Mouse (Mus musculus) right cerebral cortex, postnatal 4 days (tissue): ENCODE data around the gene Ttll12.

Experiments used
- DNase-seq: peaks from one replicate; pipeline ENCODE4 v3.0.0-alpha.2; 2022

Gene Ttll12

GRCm38 (mm10) chr15:83593189-83593585 is 1.8 kb downstream of the Ttll12 start:
- no peak for DNase-seq

GRCm38 (mm10) chr15:83592260-83593188 is 2.4 kb downstream of the Ttll12 start:
- no peak for DNase-seq

- DNase-seq: no peak
Observed at GRCm38 (mm10) chr15:83591758-83592157, 3.2 kb downstream of the Ttll12 start.

- DNase-seq: no peak
Observed at GRCm38 (mm10) chr15:83590841-83591240, 4.1 kb downstream of the Ttll12 start.

GRCm38 (mm10) chr15:83584741-83585220 is 10.2 kb downstream of the Ttll12 start:
- no peak for DNase-seq

- DNase-seq: no peak
Observed at GRCm38 (mm10) chr15:83583419-83584156, 11.4 kb downstream of the Ttll12 start.

- DNase-seq: no peak
Observed at GRCm38 (mm10) chr15:83582931-83583330, 12.0 kb downstream of the Ttll12 start.

- no peak for DNase-seq
Observed at GRCm38 (mm10) chr15:83576651-83577050, 18.3 kb downstream of the Ttll12 start.

GRCm38 (mm10) chr15:83575543-83575942 is 19.4 kb downstream of the Ttll12 start:
- DNase-seq: no peak

GRCm38 (mm10) chr15:83574731-83575351 is 20.1 kb downstream of the Ttll12 start:
- DNase-seq: no peak

GRCm38 (mm10) chr15:83573606-83574005 is 21.4 kb downstream of the Ttll12 start:
- no peak for DNase-seq

GRCm38 (mm10) chr15:83572132-83572531 is 22.8 kb downstream of the Ttll12 start:
- no peak for DNase-seq

- no peak for DNase-seq
Observed at GRCm38 (mm10) chr15:83571636-83572035, 23.3 kb downstream of the Ttll12 start.

- no peak for DNase-seq
Observed at GRCm38 (mm10) chr15:83570641-83571040, 24.3 kb downstream of the Ttll12 start.

GRCm38 (mm10) chr15:83569682-83570081 is 25.3 kb downstream of the Ttll12 start:
- no peak for DNase-seq

- no peak for DNase-seq
Observed at GRCm38 (mm10) chr15:83568544-83568943, 26.4 kb downstream of the Ttll12 start.

GRCm38 (mm10) chr15:83567728-83568127 is 27.2 kb downstream of the Ttll12 start:
- no peak for DNase-seq

GRCm38 (mm10) chr15:83566006-83566405 is 29.0 kb downstream of the Ttll12 start:
- DNase-seq: no peak

GRCm38 (mm10) chr15:83565434-83565833 is 29.5 kb downstream of the Ttll12 start:
- no peak for DNase-seq

GRCm38 (mm10) chr15:83563857-83564651 is 30.9 kb downstream of the Ttll12 start:
- DNase-seq: no peak

- DNase-seq: no peak
Observed at GRCm38 (mm10) chr15:83563327-83563856, 31.6 kb downstream of the Ttll12 start, which contains the start of the genes Tspo and Mcat. Tspo (plus strand) TSS chr15:83563592. Mcat (minus strand) TSS chr15:83563787.
